Mouse (Mus musculus) neural tube, embryonic 12.5 days (tissue): ENCODE measurements at regions not wholly inside any gene's neighbourhood (a gene's known extent, or its start where the extent isn't known, plus 50 kb on each side); places are given as distances from the start of the nearest gene placed in this dataset.
"Not testable (repeated sequence)": the region's sequence is repeated elsewhere in the genome, so short reads cannot be mapped to it uniquely, and the experiment has no call there.

Experiments
- ATAC-seq: fragments of 200-750 bp; cut with Nextera tagmentation; 2 replicates; pipeline ENCODE4 v1.8.0; 2017; ENCODE audit warnings: low read depth, mild to moderate bottlenecking, moderate TSS enrichment, moderate library complexity; ENCODE audit not compliant: low FRiP score
- H3K27ac ChIP-seq: fragments of 300-500 bp; sonication (generic); 2 replicates; pipeline ENCODE4 v1.5.1; 2016
- H3K27me3 ChIP-seq: fragments of 300-500 bp; sonication (generic); replicated peaks from 2 replicates; pipeline ENCODE4 v1.6.1; 2016; ENCODE audit warnings: mild to moderate bottlenecking
- H3K36me3 ChIP-seq: fragments of 300-500 bp; sonication (generic); 2 replicates; pipeline ENCODE4 v1.6.1; 2016; ENCODE audit warnings: mild to moderate bottlenecking
- H3K4me1 ChIP-seq: fragments of 300-500 bp; sonication (generic); 2 replicates; pipeline ENCODE4 v1.6.1; 2016
- H3K4me2 ChIP-seq: fragments of 300-500 bp; sonication (generic); replicated peaks from 2 replicates; pipeline ENCODE4 v1.6.1; 2016; ENCODE audit warnings: mild to moderate bottlenecking
- H3K4me3 ChIP-seq: fragments of 300-500 bp; sonication (generic); 2 replicates; pipeline ENCODE4 v1.5.1; 2016
- H3K9ac ChIP-seq: fragments of 300-500 bp; sonication (generic); 2 replicates; pipeline ENCODE4 v1.6.1; 2016; ENCODE audit warnings: mild to moderate bottlenecking
- H3K9me3 ChIP-seq: fragments of 300-500 bp; sonication (generic); 2 replicates; pipeline ENCODE4 v1.6.1; 2016; ENCODE audit warnings: mild to moderate bottlenecking
- WGBS: fragments of 180-500 bp; shearing (Covaris S2); methylation state at CpG from one replicate; pipeline ENCODE4 v1.1.7; 2016; 5-methylcytosine and 5-hydroxymethylcytosine counted together

DNA sequence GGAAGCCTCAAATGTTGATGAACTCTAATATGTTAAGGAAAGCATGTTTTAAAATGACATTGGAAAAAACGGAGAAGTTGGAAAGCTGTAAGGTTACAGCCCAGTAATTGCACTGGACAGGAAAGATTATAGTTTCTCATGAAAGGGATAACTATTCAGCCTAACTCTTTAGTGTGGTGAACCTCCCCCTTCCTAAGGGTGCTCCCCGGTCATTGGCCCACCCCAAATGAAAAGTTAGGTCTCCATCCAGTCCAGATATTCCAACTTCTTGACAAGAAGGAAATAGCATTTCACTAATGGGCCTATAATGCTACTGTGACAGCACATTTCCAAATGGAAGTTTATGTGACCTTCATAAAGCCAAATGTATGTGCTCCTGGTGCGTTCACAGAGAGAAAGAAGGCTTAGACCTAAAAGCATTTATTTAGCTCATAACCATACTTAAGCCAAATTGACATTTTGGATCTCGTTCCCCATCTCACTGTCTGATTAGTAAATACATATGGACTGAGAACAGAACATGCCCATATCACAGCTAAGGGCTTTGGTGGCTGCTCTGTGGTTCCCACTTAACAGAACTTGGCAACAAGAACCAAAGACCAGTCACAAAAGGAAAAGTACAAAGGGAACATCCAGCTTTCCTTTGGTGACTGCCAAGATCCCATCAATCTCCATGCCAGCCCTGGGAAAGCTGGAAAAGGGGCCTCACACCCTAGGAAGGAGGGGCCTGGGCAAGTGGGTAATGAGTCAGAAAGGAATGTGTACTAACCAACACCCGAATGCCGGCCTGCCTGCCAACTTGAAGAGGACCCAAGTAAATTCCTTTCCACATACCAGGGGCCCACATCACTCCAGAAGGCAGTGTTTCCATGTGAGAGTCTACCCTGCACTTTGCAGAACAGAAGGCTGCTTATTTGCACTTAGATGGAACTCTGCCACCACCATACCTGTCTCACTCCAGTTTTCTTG lies 155.1 kb upstream of the Chst7 start:
- Histone ChIP-seq H3K9ac (no peak overlapping the region), H3K4me1 (no peaks in the 10 kb centered on the region), H3K4me2 (no peak overlapping the region), H3K36me3 (no peaks in the 10 kb centered on the region), H3K4me3 (no peak overlapping the region), H3K27me3 (no peaks in the 10 kb centered on the region), H3K27ac (no peak overlapping the region), H3K9me3 (no peaks in the 10 kb centered on the region)
- peak; percentile 79 for ATAC-seq
- 47% methylated on average over 6 of the region's 6 CpGs for WGBS

DNA sequence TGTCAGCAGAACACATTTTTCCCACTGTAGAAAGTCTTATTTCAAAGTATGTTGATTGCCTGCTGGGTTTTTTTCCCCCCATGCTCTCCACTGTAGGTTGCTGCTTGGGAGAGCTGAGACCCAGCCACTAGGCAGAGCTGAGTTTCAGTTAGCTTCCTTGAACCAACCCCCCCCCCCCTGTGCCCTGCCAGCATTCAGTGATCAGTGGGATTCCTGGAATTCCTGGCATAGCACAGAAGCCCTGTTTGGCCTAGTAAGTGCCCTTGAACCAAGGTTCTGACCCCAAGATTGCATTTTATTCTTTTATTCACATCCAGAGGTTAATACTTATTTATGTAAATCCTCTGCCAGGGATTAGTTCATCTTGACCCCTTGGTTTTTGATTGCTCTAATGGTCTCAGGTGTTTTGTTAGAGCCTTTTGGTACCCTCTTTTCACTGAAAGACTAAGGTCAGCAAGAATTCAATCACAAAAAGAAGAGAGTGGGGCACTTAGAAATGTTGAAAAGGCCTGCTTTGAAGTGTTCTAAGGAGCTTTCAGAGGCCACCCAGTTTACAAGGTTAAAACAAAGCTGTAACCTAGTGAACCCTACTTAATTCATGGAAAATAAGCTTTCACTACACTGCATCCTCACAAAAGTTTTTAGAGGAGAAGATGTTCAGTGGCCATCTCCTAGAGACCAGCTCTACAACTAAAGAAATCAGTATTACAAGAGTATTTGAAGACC lies 152.6 kb upstream of the Chst7 start:
- Histone ChIP-seq H3K4me1 (no peaks in the 10 kb centered on the region), H3K4me2 (no peak overlapping the region), H3K4me3 (no peak overlapping the region), H3K9me3 (no peaks in the 10 kb centered on the region), H3K9ac (no peak overlapping the region), H3K27ac (no peak overlapping the region), H3K27me3 (no peaks in the 10 kb centered on the region), H3K36me3 (no peaks in the 10 kb centered on the region)
- ATAC-seq: no peak

DNA sequence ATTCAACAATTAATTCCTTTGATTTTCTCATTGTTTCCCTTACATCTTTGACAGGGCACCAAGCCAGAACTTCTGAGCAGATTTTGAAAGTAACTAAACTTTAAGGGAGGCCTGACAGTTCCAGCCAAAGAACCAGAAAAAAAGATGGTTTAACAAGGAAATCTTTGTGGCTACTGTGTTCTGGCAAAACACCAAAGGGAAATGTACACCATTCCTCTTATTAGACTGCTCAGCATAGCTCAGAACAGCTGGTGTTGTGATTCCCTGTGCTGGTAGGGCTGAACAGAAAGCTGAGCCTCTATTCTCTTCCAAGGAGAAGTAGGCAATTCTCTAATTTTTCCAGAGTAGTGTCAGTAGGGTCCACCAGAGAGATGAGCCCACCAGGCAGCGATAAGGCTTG lies 142.4 kb upstream of the Chst7 start:
- Histone ChIP-seq H3K9ac (no peak overlapping the region), H3K27ac (no peak overlapping the region), H3K4me3 (no peak overlapping the region), H3K4me1 (no peaks in the 10 kb centered on the region), H3K27me3 (no peaks in the 10 kb centered on the region), H3K9me3 (no peaks in the 10 kb centered on the region), H3K4me2 (no peak overlapping the region), H3K36me3 (no peaks in the 10 kb centered on the region)
- WGBS: 92% methylated on average over 1 of the region's 1 CpGs
- ATAC-seq: no peak

DNA sequence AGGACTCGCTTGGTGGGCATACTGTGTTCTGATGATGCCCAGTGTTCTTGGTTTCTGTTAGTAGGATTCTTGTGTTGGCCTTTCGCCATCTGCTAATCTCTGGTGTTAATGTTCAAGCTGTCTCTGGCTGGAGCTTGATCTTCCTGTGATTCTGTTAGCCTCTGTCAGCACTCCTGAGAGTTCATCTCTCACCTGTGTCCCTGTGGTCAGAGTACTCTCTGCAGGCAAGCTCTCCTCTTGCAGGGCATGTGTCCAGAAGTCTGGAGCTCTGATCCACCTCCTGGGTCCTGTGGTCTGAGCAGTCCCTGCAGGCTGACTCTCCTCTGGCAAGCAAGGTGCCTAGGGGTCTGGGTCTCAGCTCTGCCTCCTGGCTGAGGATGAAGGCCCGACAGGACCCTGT lies 130.0 kb upstream of the Chst7 start:
- not testable (repeated sequence) for H3K4me2 ChIP-seq, ATAC-seq, H3K36me3 ChIP-seq, H3K4me3 ChIP-seq, H3K9ac ChIP-seq, H3K9me3 ChIP-seq, H3K27ac ChIP-seq, H3K4me1 ChIP-seq, H3K27me3 ChIP-seq
- 85% methylated on average over 3 of the region's 3 CpGs for WGBS

DNA sequence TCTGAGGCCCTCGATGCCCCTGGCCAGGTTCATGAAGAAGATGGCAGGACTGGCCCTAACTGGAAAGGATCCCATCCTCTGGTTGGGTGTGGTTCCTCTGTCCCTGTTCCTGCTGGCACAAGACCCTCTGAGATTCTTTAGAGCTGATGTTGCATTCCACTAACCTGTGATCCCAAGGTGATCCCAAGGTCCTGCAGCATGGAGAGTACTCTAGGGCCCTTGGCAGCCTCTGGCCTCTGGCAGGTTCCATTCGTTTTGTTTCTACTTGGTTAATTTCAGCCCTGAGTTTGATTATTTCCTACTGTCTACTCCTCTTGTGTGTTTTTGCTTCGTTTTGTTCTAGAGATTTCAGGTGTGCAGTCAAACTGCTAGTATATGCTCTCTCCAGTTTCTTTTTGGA lies 129.5 kb upstream of the Chst7 start:
- Histone ChIP-seq H3K36me3 (no peaks in the 10 kb centered on the region), H3K9me3 (no peaks in the 10 kb centered on the region), H3K4me3 (no peak overlapping the region), H3K4me2 (no peak overlapping the region), H3K27me3 (no peaks in the 10 kb centered on the region), H3K4me1 (no peaks in the 10 kb centered on the region), H3K27ac (no peak overlapping the region), H3K9ac (no peak overlapping the region)
- 76% methylated on average over 3 of the region's 3 CpGs for WGBS
- ATAC-seq: no peak

DNA sequence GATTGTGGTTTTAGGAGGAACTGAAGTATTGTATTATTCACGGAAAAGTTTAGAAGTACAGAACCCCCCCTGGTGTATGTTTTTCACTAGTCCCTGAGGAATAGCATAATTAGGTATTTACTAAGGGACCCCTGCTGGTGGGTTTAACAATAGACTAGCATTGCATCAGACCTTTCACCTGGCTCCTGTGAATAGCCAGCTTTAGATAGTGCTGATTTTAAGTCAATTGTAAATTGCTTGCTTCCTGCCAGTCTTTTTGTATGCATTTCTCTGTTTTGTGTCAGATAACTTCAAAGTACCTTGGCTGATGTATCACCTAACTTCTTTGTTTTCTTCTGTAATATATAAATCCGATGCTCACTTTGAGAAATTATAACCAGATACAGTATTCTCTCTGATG lies 116.1 kb upstream of the Chst7 start:
- Histone ChIP-seq H3K27me3 (no peaks in the 10 kb centered on the region), H3K27ac (no peak overlapping the region), H3K4me1 (no peaks in the 10 kb centered on the region), H3K4me3 (no peak overlapping the region), H3K36me3 (no peaks in the 10 kb centered on the region), H3K9ac (no peak overlapping the region), H3K4me2 (no peak overlapping the region), H3K9me3 (no peaks in the 10 kb centered on the region)
- 82% methylated on average over 2 of the region's 2 CpGs for WGBS
- no peak for ATAC-seq
